Mouse (Mus musculus): ENCODE results near the gene Wdr54. TPM values are rescaled to one million over a fixed set of nuclear protein-coding genes. Genes with fewer than 3 reads are reported as not detected.
"Not testable (repeated sequence)": the region's sequence is repeated elsewhere in the genome, so short reads cannot be mapped to it uniquely, and the experiment has no call there.

Gene Wdr54
- total RNA-seq, 4 experiments from 2014 or later = 31.8 to 39.1 (median 34.5) TPM

GRCm38 (mm10) chr6:83161442-83161841 lies 5.2 kb upstream of the Wdr54 start:
- DNase-seq (ENCODE audit: low spot score in 2 of 2) = no peak

GRCm38 (mm10) chr6:83159456-83159855 lies 3.3 kb upstream of the Wdr54 start:
- not testable (repeated sequence) for DNase-seq (ENCODE audit: low spot score in 2 of 2)

- DNase-seq (ENCODE audit: low spot score in 2 of 2) = no peak
Observed at GRCm38 (mm10) chr6:83155552-83156238, 502 bp downstream of the Wdr54 start.

- no peak for DNase-seq (ENCODE audit: low spot score in 2 of 2)
Observed at GRCm38 (mm10) chr6:83153485-83153884, 2.7 kb downstream of the Wdr54 start.

- DNase-seq (ENCODE audit: low spot score in 2 of 2) = no peak
Observed at GRCm38 (mm10) chr6:83153038-83153437, 3.2 kb downstream of the Wdr54 start.

GRCm38 (mm10) chr6:83151721-83152120 lies 4.5 kb downstream of the Wdr54 start:
- DNase-seq (ENCODE audit: low spot score in 2 of 2) = no peak

GRCm38 (mm10) chr6:83147280-83147679 lies 8.9 kb downstream of the Wdr54 start:
- DNase-seq (ENCODE audit: low spot score in 2 of 2) = no peak

GRCm38 (mm10) chr6:83145805-83146204 lies 10.4 kb downstream of the Wdr54 start:
- no peak for DNase-seq (ENCODE audit: low spot score in 2 of 2)

GRCm38 (mm10) chr6:83145209-83145608 lies 11.0 kb downstream of the Wdr54 start:
- no peak for DNase-seq (ENCODE audit: low spot score in 2 of 2)

- no peak for DNase-seq (ENCODE audit: low spot score in 2 of 2)
Observed at GRCm38 (mm10) chr6:83142886-83143285, 13.3 kb downstream of the Wdr54 start.

GRCm38 (mm10) chr6:83142211-83142731 lies 13.9 kb downstream of the Wdr54 start:
- peak in 1 of 2 experiments; percentile 68 for DNase-seq (ENCODE audit: low spot score in 2 of 2)

GRCm38 (mm10) chr6:83141636-83142035 lies 14.6 kb downstream of the Wdr54 start:
- DNase-seq (ENCODE audit: low spot score in 2 of 2) = no peak

- no peak for DNase-seq (ENCODE audit: low spot score in 2 of 2)
Observed at GRCm38 (mm10) chr6:83140044-83140443, 16.2 kb downstream of the Wdr54 start.

GRCm38 (mm10) chr6:83138056-83138455 lies 18.1 kb downstream of the Wdr54 start:
- no peak for DNase-seq (ENCODE audit: low spot score in 2 of 2)

GRCm38 (mm10) chr6:83137576-83137950 lies 18.6 kb downstream of the Wdr54 start:
- peak; percentile 57 to 80 for DNase-seq (ENCODE audit: low spot score in 2 of 2)

GRCm38 (mm10) chr6:83136881-83137575 lies 19.2 kb downstream of the Wdr54 start:
- DNase-seq (ENCODE audit: low spot score in 2 of 2) = no peak

GRCm38 (mm10) chr6:83136291-83136880 lies 19.8 kb downstream of the Wdr54 start:
- no peak for DNase-seq (ENCODE audit: low spot score in 2 of 2)

- no peak for DNase-seq (ENCODE audit: low spot score in 2 of 2)
Observed at GRCm38 (mm10) chr6:83135571-83136161, 20.5 kb downstream of the Wdr54 start.

GRCm38 (mm10) chr6:83134951-83135513 lies 21.2 kb downstream of the Wdr54 start, which contains the start of gene Rtkn:
Rtkn (plus strand) TSS chr6:83135463.
- DNase-seq (ENCODE audit: low spot score in 2 of 2) = no peak

GRCm38 (mm10) chr6:83134226-83134625 lies 22.0 kb downstream of the Wdr54 start:
- DNase-seq (ENCODE audit: low spot score in 2 of 2) = no peak

- no peak for DNase-seq (ENCODE audit: low spot score in 2 of 2)
Observed at GRCm38 (mm10) chr6:83132176-83132919, 23.8 kb downstream of the Wdr54 start.
